Mouse (Mus musculus) left cerebral cortex, adult 11 months (tissue): ENCODE results near the gene Acox3.

Experiments used
- DNase-seq: peaks from one replicate; pipeline ENCODE4 v3.0.0; 2022; ENCODE audit warnings: low spot score

Acox3 gene

DNA sequence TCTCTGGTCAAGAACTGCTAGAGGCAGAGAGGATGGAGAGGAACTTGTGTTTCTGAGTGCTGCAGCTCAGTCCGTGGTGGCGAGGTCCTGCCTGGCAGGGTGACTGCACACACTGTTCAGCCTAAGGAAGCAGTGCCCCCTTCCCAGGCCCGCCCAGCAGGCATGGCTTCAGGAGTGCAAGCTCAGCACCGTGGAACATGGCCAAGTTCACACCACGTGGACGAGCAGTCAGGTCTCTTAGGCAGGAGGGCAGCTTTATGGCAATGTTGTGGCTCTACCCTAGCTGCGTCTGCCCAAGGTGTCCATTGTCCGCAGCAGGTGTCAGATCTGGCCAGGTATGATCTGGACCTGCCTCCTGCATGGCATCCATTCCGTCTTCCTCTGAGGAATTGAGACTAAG is 28.3 kb downstream of the Acox3 start:
- DNase-seq, result no peak

DNA sequence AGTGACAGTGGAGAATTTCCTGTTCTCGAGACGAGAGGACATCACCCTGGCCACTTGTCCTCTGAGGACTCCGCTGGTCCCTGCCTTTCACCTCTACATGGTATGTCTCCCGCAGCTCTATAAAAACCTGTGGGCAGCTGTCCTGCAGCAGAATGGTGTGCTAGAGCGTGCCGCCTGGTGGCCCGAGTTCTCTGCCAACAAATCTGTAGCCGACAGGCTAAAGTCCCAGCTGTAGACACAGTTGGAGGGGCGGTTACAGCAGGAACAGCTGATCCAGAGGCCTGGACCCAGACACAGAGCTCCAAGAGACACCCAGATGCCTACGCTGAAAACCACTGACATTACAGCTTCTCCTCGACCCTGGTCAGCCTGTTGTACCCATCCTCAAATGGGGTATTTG is 29.1 kb downstream of the Acox3 start:
- no peak for DNase-seq

DNA sequence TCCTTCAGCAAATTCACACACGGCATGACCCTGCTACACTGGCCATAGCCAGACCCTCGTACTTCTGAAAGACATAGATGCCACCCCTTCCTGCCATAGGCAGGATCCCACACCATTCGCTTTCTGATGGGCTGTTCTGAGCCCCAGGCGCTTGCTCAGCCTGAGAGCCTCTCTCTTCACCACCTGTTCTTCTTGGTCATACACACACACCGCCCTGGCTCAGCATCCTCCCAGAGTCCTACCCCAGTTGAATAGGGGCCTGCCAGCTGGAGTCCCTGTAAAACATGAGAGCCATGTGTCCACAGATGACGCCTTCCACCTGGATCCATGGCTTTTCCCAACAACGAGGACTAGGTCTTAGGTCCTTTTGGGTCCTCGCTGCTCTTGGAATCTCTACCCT is 29.9 kb downstream of the Acox3 start:
- no peak for DNase-seq

DNA sequence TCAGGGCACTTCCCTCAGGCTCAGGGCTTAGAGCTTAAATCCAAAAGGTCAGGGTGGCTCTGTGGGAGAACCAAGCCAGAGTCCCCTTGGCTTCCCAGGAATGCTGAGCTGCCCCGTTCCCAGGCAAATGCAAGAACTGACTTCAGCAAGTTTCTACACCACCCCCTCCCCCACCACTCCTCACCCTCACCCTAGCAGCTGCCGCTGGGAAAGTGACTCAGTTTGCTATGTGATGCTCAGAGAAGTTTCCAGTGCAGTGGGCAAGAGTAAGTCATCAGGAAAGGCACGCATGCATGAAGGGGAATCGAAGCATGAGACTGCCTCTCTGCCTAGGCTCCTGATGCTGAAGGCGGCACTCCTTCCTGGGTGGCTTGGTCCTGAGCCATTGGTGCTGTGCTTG is 34.1 kb downstream of the Acox3 start:
- no peak for DNase-seq

DNA sequence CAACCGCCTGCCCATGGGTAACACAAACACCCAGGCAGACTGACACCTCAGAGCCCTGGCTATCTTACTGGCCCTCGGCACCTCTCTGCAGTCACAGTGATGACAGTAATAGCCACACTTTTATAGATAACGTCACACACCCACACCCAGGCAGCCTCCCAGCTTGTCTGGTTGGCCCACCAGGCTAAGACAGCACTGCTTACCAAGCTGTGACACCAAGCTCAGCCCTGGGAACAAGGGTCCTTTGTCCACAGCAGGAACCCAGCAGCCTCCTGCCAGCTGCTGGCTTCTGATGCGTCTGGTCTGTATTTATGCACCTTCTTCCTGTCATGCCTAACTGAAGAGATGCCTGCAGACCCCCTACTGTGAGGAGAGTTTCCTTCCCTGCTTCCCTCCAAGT is 38.3 kb downstream of the Acox3 start:
- peak; percentile 14 for DNase-seq

DNA sequence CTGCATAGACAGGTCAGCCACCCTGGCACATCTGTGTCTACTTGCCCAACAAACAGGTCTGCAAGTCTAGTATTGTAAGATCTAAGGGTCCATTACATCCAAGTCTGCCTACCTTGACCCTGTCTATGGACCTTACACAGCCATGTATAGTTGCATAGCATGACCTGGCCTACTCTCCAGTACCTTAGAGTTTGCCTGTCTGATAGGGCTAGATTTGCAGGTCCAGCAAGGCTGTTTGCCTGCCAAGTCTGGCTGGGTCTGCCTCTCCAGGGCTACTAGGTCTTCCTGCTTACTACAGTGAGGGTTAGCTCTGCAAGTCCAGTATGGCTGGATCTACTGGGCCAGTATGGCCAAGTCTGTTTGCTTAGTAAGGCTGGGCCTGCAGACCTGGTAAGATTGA is 41.0 kb downstream of the Acox3 start:
- DNase-seq, result no peak

DNA sequence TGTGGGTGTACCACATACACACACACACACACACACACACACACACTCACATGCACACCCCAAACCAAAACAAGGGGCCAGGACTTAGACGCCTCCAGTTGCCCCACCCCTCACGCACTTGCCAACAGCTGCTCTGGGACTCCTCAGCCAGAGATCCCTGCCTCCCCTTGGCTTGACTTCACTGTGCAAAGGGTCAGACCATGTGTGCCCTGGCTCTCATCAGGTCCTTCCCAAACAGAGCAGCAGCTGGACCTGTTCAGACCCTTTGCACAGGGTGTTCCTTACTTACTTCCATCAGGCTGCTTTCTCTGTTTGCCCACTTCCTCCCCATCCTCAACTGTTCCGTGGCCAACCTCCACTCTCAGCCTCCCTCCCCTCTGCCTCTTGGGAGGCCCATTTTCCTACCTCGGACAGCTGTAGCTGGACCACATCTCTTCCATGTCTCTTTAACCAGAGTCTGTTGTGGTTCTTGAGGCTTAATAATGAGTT is 42.0 kb downstream of the Acox3 start:
- DNase-seq, result no peak

DNA sequence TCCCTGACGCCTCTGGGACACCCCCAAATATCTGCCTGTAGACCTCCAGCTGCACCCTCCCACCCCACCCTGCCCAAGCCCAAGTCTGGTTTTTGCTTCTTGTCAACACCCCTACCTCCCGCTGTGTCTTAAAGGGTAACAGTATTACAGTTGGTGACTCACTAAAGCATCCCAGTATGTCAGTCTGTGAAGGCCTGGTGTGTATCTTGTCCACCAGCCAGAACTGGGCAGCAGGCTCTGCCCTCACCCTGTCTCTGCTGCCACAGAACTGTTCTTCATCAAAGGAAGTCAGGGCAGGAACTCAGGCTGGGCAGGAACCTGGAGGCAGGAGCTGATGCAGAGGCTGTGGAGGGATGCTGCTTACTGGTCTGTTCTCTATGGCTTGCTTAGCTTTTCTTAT is 43.6 kb downstream of the Acox3 start:
- DNase-seq, result no peak

DNA sequence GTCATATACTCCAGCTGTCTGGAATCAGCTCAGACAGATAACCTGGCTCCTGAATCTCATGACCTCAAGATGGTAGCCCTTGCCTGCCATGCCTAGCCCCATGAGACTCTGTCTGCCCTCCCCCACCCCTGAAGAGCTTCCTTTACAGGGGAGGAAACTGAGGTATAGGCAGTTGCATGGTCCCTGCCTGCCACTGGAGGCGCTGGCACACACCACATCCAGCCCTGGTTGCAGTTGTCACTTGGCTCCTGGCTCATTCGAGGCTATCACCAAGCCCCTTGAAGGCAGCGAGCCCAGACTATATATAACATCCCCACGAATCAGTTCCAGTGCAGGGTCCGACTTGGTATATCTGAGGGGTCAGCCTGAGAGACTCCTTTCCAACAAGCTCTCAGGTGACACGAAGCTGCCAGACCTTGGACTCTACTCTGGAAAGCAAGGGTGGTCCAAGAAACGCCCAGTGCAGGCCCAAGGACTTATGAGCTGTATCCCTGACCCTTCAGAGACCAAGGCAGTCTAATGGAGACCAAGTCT is 44.5 kb downstream of the Acox3 start:
- DNase-seq, result no peak

DNA sequence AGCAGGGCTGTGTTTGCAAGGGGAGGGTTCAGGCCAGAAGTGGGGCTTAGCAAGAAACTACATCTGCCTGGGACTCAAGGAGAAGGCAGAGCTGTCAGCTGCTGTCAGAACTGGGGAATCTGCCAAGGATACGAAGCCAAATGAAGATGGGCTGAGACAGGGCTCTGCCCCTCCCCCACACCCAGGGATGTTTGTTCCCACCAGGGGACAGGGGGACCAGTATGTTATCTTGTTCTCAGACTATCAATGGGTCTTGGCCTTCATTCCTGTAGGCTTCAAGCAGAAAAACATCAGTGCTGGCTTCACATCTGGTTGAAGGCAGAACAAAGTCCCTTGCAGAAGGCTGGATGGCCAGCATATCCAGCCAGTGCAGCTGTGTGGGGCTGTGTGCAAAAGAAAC is 45.8 kb downstream of the Acox3 start:
- DNase-seq, result peak; percentile 53

DNA sequence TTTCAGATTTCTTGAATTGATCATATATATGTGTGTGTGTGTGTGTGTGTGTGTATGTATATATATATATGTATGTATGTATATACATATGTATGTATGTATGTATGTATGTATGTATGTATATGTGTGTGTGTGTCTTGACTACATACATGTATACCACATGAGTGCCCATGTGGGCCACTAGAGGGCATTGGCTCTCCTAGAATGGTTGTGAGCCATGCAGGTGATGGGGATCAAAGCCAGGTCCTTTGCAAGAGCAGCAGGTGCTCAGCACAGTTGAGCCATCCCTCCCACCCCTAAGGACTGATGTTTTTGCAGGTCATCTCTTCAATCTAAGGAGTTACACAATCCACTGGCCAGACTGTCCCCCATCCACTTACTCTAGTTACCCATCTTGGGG is 46.5 kb downstream of the Acox3 start:
- no peak for DNase-seq

DNA sequence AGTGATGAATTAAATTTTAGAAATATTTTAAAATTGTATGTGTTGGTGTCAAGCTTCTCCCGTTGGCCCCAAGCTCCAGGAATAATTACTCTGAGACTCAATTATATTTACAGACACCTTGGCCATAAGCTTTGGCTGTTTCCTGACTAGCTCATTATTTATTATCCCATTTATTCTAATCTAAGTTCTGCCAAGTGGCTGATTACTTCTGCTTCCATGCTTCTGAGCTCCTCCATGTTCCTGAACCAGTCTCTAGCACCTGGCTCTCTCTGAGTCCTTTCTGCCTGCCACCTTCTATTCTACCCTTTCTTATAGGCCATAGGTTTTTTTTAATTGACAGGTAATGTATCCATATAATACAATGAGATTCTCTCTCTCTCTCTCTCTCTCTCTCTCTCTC is 47.9 kb downstream of the Acox3 start:
- DNase-seq, result no peak

DNA sequence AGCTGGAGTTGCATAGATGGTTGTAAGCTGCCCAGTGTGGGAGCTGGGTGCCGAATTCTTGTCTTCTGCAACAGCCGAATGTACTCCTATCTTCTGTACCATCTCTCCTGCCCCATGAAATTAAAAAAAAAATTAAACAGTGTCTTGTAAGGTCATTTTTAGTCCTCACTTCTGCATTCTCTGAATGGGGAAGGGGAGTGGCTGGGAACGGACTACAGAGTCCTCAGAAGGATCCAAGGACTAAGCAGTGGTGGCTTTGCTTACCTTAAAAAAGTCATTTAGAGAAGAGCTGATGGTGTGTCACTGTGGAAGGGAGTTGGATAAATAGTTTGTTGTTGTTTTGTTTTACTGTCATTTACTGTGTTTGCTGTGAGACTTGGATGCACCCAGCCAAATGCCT is 48.4 kb downstream of the Acox3 start:
- DNase-seq, result no peak

DNA sequence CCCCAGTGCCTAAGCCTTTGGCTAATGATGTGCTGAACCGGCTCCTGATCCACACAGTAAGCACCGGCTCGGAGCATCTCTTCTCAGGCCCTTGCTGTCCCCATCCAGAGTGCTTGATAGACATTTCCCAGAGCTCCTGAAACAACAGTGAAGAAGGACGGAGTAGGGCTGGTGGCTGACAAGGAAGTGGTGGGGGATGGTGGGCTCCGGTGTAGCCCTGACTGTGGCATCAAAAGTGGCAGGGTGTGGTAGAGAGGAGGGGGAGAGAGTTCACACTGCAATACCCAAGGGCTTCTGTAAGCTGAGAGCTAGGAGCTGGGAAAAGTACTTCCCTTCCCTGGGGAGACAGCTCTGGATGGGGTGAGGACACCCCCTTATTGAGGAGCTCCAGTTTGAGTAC is 48.9 kb downstream of the Acox3 start:
- DNase-seq, result no peak

DNA sequence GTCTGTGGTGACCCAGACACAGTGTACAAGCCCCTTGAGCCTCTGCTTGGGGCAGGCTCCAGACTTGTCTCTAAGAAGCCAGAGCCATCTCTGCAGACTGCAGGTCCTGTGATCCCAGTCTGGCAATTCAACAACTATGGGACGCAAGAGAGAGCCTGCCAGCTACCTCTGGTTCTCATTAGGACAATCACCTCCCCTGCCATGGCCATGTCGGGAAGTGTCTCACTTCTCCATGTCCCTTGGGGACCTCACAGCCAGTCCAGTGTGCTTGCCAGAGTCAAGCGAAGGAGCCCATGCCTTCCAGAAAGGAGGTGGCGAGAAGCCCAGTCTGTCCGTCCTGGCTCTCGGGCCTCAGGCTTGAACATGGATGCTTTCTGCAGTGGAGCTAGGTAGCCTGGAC is 50.0 kb downstream of the Acox3 start:
- no peak for DNase-seq

DNA sequence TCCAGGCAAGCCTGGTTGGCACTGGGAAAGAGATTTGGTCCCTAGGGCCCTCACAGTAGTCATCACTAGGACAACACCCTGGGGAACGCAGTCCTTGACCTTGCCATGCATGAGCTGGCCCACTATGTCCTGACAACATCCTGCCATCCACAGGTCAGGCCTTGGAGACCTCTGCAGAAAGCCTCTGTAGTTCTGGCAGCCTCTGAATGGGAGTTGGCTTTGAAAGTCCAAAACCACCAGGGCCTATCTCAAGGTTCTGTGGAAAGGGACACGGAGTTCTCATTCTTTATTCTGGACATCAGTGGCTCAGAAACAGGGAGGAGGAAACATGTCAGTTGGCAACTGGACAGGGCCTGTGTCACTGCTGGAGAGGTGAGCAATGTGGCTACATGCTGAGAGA is 53.2 kb downstream of the Acox3 start:
- no peak for DNase-seq

DNA sequence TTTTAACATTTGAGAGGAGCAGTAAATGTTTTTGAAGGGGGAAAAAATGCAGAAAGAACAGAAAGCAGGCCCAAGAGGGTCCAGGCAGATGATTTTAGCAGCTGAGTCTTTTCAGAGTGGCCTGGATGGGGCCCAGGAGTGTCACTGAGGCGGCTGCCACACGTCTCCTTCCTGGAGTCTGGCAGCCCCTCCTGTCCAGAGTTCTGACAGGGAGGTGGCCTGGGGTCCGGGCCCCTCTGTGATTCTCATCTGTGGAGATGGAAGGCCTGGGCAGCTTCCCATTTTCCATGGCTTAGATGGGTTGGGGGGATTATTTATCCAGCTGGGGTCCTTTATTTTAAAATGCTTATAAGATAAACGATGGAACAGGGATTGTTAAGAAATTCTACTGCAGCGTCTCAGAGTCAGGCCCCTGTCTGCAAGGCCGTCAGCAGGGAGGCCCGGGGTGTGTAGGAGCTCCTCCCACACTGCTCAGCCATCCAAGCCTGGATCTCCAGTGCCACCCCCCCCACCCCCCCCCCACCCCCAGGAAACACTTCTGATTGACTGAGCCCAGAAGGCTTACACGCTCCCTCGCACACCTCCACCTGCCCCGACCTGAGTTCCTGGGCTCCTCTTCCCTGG is 59.2 kb downstream of the Acox3 start:
- no peak for DNase-seq

DNA sequence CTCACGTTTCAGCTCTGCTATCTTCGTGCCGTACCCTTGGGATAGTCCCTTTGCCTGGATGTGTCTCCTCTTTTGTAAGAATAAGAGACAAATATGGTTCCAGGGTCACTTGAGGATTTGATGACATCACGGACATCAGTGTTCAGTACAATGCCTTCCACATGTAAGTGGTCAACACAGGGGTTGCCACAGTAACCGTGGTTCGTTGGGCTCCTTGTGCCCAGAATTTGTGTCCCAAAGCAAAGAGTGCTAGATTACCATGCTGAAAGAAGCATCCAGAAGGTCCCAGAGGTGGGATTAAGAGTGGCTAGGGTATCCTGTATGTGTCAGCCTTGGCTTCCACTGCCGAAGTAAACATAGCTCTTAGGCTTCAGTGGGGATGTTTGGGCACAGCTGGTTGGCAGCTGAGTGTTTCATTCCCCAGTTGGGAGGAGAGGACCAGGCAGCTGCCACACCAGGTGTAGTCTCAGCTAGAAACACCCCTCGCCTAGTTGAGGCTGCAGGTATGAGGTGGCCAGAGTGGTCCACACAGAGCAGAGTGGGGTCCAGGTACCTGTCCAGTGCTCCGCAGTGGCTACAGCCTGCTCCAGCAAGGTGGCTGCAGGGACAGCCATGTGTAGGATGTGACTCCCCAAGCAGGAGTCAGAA is 60.7 kb downstream of the Acox3 start:
- DNase-seq, result no peak

DNA sequence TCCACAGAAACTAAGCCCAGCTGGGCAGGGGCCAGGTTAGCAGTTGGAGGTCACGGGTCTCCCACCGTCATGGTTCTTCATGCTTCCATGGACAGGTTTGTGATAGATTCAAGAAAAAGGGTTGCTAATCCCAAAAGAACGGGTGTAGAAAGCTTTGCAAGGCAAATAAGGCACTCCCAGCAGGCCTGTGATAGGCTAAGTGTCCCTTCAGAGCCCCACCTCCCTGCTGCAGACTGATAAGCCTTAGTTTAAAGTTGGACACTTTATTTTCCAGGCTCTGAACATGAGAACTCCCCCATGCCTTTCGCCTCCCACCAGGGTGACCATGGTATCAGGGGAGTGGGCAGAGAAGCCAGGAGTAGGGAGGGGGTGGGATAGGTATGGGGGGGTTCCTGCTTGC is 61.2 kb downstream of the Acox3 start:
- DNase-seq, result no peak

DNA sequence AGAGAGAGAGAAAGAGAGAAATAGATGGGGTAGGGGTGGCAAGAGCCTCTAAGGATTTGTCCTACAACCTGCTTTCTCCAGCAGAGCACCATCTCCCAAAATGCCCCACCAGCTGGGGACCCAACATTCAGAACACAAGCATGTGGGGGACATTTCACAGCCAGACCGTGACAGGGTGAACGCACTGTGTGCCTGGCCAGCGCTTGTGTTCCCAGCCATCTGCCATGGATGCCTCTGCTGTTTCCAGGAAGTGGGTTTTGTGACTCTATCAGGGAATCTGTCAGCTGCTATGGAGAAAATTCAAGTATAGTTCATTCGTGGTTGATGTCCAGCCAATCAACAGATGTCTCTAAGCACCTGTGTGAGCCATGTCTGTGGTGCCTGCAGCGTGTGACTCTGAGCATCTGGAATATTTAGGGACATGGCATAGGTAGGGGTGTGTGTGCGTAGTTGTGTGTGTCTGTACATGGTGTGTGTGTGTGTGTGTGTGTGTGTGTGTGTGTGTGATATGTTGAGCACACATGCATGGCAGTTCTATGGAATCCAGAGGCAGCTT is 63.2 kb downstream of the Acox3 start:
- no peak for DNase-seq

DNA sequence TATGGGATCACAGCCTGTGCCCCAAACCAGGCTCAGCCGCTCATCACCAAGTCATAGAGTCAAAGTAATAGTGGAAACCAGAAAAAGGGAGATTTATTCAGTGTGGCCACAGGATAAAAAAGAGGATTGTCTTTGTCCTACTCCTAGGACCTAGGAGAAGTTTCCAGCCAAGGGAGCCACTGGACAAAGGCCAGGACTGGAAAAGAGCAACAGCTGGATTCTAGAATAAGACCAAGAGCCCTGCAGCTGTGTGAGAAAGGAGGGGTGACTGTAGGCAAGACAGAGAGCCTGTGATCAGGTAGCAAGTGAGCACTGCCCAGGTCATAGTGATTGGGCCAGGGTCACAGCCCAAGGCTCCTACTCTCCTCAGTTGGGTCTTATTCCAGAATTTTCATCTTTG is 64.1 kb downstream of the Acox3 start:
- no peak for DNase-seq

DNA sequence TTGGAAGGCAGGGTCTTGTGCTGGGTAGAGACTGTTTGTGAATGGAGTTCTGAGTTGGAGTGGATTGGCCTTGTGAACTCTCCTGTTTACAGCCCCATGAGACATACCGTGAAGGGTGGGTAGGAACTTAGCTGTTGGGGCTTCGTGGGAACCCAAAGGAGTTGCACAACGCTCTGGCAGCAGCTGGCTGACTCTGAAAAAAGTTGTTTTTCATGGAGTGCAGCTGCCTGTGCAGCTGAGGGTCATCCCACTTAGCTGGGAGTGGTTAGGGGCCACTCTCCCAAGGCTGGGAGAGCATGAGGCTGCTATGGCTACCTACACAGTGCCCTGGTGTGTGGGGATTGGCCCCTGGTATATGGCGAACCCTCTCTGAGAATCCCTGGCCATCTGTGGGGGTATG is 64.7 kb downstream of the Acox3 start:
- no peak for DNase-seq

DNA sequence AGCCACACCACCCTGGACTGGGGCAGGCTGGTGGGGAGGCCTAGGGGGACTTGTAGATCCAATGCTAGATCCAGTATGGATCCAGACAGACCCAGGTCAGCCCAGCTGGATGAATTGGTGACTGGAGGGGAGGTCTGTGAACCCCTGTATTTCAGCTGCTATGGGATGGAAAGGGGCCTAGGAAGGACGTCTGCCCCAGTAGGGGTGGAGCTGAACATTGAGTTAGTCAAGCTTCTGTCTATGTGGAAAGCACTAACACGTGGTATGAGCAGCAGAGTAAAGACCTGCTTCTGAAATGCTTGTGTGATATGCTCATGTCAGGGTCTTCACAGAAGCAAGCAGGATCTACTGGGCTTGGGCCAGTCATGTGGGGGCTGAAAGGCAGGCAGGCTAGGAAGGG is 65.4 kb downstream of the Acox3 start:
- DNase-seq, result no peak

DNA sequence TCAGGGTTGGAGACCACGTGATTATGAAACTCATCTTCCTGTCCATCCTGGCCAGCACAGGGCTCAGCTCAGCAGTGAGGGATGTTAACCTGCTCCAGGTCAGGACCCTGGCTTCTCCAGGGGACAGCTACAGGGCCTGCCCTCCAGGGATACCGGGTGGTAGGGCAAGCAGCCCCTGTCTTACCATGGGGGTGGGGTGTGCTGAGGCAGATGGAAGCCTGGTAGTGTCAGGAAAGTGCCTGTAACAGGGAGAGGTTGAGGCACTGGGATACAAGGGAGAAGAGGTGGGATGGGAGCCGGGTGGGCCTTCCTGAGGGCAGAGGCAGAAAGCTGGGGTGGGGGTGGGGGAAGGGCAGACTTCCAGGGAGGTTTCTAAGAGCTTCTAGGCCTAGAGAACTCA is 69.5 kb downstream of the Acox3 start:
- no peak for DNase-seq
